Mouse (Mus musculus) liver, embryonic 12.5 days (tissue): Measurements from ENCODE around the gene Ndc1. TPM values are rescaled to one million over a fixed set of nuclear protein-coding genes. Genes with fewer than 3 reads are reported as not detected.

ENCODE experiments used
- ATAC-seq: fragments of 200-750 bp; cut with Nextera tagmentation; 2 replicates; pipeline ENCODE4 v1.8.0; 2017; ENCODE audit warnings: moderate number of reproducible peaks, mild to moderate bottlenecking, moderate library complexity
- H3K27ac ChIP-seq: fragments of 300-500 bp; sonication (generic); 2 replicates; pipeline ENCODE4 v1.5.1; 2016; ENCODE audit warnings: mild to moderate bottlenecking
- H3K27me3 ChIP-seq: fragments of 300-500 bp; sonication (generic); replicated peaks from 2 replicates; pipeline ENCODE4 v1.6.1; 2016; ENCODE audit warnings: mild to moderate bottlenecking, moderate library complexity
- H3K36me3 ChIP-seq: fragments of 300-500 bp; sonication (generic); 2 replicates; pipeline ENCODE4 v1.6.1; 2016; ENCODE audit warnings: mild to moderate bottlenecking, moderate library complexity
- H3K4me1 ChIP-seq: fragments of 300-500 bp; sonication (generic); 2 replicates; pipeline ENCODE4 v1.6.1; 2016
- H3K4me2 ChIP-seq: fragments of 300-500 bp; sonication (generic); 2 replicates; pipeline ENCODE4 v1.6.1; 2016; ENCODE audit warnings: mild to moderate bottlenecking, moderate library complexity
- H3K4me3 ChIP-seq: fragments of 300-500 bp; sonication (generic); 2 replicates; pipeline ENCODE4 v1.5.1; 2016; ENCODE audit warnings: mild to moderate bottlenecking, moderate library complexity
- H3K9ac ChIP-seq: fragments of 300-500 bp; sonication (generic); 2 replicates; pipeline ENCODE4 v1.6.1; 2016; ENCODE audit warnings: mild to moderate bottlenecking, moderate library complexity
- H3K9me3 ChIP-seq: fragments of 300-500 bp; sonication (generic); replicated peaks from 2 replicates; pipeline ENCODE4 v1.6.1; 2016; ENCODE audit warnings: mild to moderate bottlenecking, moderate library complexity
- WGBS: fragments of 180-500 bp; shearing (Covaris S2); methylation state at CpG from one replicate; pipeline ENCODE4 v1.1.7; 2016; ENCODE audit not compliant: insufficient replicate concordance; 5-methylcytosine and 5-hydroxymethylcytosine counted together
- microRNA-seq: library from miRNA; unstranded; fragments of <30 nt; microRNA quantifications from one replicate; pipeline ENCODE4, GENCODE M21; 2017
- polyA plus RNA-seq: library from polyadenylated mRNA; unstranded; fragments of >200 nt; fragmentation: Nextera tagmentation; extraction: Ambion mirVana; gene quantifications from 2 replicates; pipeline ENCODE4 v1.2.1, GENCODE M21; 2016

The Ndc1 gene
- polyA plus RNA-seq, 1 experiment from 2014 or later: 28.9 TPM

DNA sequence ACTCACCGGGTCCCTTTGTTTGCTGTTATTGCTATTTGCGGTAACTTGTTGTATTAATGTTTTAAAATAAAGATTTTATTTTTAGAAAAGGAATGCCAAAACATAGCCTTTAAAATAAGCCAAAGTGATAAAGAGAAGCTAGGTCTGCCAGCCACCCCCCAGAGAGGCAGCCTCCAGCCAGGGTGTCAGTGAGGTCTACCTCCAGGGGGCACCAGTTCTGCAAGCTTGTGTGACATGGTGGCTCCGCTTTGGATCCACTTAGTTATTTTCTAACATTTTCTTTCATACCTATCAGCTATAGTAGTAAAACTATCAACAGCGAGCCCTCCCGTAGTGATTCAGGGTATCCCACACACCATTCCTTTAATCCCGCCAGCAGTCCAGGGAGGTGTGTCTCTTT, 80.9 kb downstream of the Ndc1 start:
- no peak overlapping the region for H3K4me3 ChIP-seq
- no peak overlapping the region for H3K27ac ChIP-seq
- H3K9me3 ChIP-seq: peaks cover 3% of the 10 kb centered on the region; the same call in 1 of the 2 replicates
- ATAC-seq: no peak
- peaks cover 66% of the 10 kb centered on the region for H3K27me3 ChIP-seq
- 84% methylated on average over 6 of the region's 6 CpGs for WGBS
- H3K9ac ChIP-seq: no peak overlapping the region
- no peak overlapping the region for H3K4me2 ChIP-seq
- H3K4me1 ChIP-seq: 0 out of 2 replicates have a peak, but pooled peaks cover 4% of the 10 kb centered on the region
- H3K36me3 ChIP-seq: no peaks in the 10 kb centered on the region

DNA sequence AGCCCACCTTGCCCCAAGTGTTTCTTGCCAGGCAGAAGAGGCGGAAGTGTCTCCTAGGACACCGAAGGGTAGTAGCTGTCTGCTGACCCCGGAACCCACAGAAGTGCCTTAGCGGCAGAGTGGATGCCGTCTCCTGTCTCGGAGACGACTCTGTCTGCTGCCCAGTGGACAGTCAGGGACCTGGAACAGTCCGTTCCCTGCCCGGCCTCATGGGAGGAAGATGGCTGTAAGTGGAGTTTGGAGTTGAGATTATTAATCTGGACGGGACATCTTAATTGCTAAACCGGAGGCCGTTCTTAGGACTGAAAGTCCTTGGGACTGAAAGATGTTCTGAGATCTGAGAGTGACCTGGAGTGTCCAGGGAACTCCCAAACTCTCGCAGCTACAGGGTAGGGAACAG, 81.9 kb downstream of the Ndc1 start:
- Histone ChIP-seq H3K9me3 (peaks cover 3% of the 10 kb centered on the region; the same call in 1 of the 2 replicates), H3K27me3 (peaks cover 56% of the 10 kb centered on the region), H3K4me3 (no peak overlapping the region), H3K36me3 (no peaks in the 10 kb centered on the region), H3K4me2 (no peak overlapping the region), H3K27ac (no peak overlapping the region), H3K4me1 (0 out of 2 replicates have a peak, but pooled peaks cover 7% of the 10 kb centered on the region), H3K9ac (no peak overlapping the region)
- WGBS: 73% methylated on average over 13 of the region's 13 CpGs
- ATAC-seq: no peak

DNA sequence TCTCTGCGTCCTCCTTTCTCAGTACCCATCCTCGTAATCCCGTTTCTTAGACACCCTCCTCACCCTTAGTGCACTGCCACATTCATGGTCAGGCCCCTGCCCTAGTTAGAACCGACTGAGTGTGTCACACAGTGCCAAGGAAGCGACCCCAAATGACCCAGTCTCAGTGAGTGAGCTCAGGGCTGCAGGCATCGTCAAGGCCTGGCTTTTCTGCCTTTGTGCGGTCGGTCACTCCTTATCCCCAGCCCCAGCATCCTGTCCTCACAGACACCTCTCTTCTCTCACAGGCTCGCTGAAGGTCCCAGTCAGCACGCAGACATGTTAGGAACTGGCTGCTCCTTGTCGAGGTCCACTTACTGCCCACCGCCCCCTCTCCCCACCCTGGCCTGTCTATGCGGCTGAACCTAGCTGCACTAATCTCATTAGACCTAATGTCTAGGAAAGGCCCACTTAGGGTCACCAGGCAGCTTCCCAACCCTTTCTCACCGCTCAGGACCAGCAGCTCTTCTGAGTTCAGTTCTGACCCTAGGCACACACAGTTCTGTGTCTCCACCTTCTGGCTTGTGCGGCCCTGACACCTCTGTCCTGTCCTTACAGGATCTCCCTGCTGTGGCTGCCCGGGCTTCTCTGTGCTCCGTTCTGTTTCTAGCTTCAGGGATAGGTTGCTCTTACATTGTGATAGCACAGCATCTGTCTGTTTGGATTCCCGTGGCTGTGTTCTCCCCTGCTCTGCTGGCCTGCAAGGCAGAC, 84.9 kb downstream of the Ndc1 start:
- peaks cover 29% of the 10 kb centered on the region for H3K27me3 ChIP-seq
- H3K4me3 ChIP-seq: no peak overlapping the region
- H3K36me3 ChIP-seq: no peaks in the 10 kb centered on the region
- WGBS: 72% methylated on average over 18 of the region's 18 CpGs
- no peak for ATAC-seq
- no peak overlapping the region for H3K27ac ChIP-seq
- H3K4me1 ChIP-seq: peaks cover 16% of the 10 kb centered on the region
- no peaks in the 10 kb centered on the region for H3K9me3 ChIP-seq
- H3K9ac ChIP-seq: no peak overlapping the region
- no peak overlapping the region for H3K4me2 ChIP-seq

DNA sequence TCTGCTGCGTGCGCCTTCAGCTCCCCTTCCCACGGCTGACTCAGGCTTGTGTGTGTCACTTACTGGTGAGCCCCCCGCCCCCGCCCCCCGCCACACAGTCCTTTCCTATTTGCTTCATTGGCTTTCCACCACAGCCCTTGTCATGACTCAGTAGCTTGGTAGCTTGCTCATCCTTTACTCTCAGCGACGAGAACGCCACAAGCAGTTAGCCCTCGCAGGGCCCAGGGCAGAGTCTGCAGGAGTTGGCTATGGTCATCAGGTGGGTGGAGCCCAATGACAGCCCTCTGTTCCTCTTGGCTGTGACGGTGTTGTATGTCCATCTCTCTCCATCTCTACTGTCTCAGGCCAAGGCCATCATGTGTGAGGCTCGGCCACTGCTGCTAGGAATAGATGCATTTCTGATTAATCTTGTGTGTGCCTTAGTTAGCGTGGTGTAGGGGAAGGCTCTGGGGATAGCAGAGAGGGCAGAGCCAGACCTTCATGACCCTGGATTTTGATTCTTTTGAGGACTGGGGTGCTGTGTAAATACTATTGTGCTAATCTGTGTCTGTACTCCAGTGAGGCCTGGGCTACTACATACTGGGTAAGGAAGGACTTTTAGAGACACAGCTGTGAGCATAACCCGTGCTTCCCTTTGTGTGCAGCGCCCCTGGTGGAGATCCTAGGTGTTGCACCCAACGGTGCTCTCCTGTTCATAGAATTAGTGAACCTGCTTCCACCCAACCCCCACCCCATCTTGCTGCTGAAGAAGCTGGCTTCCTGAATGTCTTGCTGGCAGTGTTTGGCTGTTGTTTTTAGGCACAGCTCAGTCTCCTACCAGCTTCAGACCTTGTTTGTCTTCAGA, 85.8 kb downstream of the Ndc1 start:
- H3K27me3 ChIP-seq: peaks cover 24% of the 10 kb centered on the region
- H3K36me3 ChIP-seq: no peaks in the 10 kb centered on the region
- no peak overlapping the region for H3K4me2 ChIP-seq
- H3K4me3 ChIP-seq: no peak overlapping the region
- peak; percentile 60 for ATAC-seq
- no peak overlapping the region for H3K9ac ChIP-seq
- peaks cover 26% of the 10 kb centered on the region for H3K4me1 ChIP-seq
- no peak overlapping the region for H3K27ac ChIP-seq
- H3K9me3 ChIP-seq: no peaks in the 10 kb centered on the region
- 53% methylated on average over 16 of the region's 16 CpGs for WGBS

- Histone ChIP-seq H3K27ac (peak overlapping the region; percentile 89), H3K4me1 (peaks cover 45% of the 10 kb centered on the region), H3K36me3 (no peaks in the 10 kb centered on the region), H3K4me2 (peak overlapping the region; percentile 49), H3K27me3 (peaks cover 5% of the 10 kb centered on the region), H3K9ac (peak overlapping the region; percentile 40; the same call in 1 of the 2 replicates), H3K4me3 (no peak overlapping the region), H3K9me3 (no peaks in the 10 kb centered on the region)
- peak; percentile 58 for ATAC-seq
- 48% methylated on average over 12 of the region's 12 CpGs for WGBS
These were observed 90.0 kb downstream of the Ndc1 start for GRCm38 (mm10) chr4:107457602-107458001.

- peak overlapping the region; percentile 49 for H3K4me2 ChIP-seq
- H3K4me3 ChIP-seq: peak overlapping the region; percentile 21; the same call in 1 of the 2 replicates
These were observed 91.3 kb downstream of the Ndc1 start for GRCm38 (mm10) chr4:107458907-107459306.

DNA sequence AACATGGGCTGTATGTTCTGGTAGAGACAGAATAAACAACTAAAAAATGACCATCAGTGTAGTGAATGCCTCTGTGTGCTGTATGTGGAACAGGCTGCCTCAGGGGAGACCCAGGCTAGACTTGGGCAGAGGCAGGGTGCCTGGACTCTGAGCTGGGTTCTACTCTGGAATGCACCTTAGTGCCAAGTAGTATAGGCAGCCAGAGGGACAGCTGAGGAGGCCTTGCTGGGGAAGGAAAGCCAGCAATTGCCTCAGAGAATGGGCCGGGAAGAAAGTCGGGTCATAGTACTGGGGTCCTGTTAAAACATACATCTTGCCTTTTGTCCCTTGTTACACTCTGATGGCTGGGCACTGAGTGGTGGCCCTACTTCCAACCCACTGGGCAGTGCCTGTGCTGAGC, 91.9 kb downstream of the Ndc1 start:
- Histone ChIP-seq H3K4me3 (no peak overlapping the region), H3K4me2 (peak overlapping the region; percentile 49), H3K27ac (peak overlapping the region; percentile 89), H3K9ac (peak overlapping the region; percentile 27; the same call in 1 of the 2 replicates), H3K27me3 (peaks cover 14% of the 10 kb centered on the region), H3K9me3 (no peaks in the 10 kb centered on the region), H3K36me3 (no peaks in the 10 kb centered on the region), H3K4me1 (peaks cover 37% of the 10 kb centered on the region)
- 79% methylated on average over 2 of the region's 2 CpGs for WGBS
- ATAC-seq: no peak

More at GRCm38 (mm10) chr4:107458907-107459306, 91.3 kb downstream of the Ndc1 start:
- no peaks in the 10 kb centered on the region for H3K36me3 ChIP-seq
- peak overlapping the region; percentile 89 for H3K27ac ChIP-seq
- H3K4me1 ChIP-seq: peaks cover 37% of the 10 kb centered on the region
- 28% methylated on average over 17 of the region's 17 CpGs for WGBS
- peaks cover 9% of the 10 kb centered on the region; the same call in 1 of the 2 replicates for H3K27me3 ChIP-seq
- ATAC-seq: peak; percentile 95
- no peaks in the 10 kb centered on the region for H3K9me3 ChIP-seq
- 0 out of 2 replicates have a peak overlapping the region, but pooled peaks have one; percentile 41 for H3K9ac ChIP-seq

DNA sequence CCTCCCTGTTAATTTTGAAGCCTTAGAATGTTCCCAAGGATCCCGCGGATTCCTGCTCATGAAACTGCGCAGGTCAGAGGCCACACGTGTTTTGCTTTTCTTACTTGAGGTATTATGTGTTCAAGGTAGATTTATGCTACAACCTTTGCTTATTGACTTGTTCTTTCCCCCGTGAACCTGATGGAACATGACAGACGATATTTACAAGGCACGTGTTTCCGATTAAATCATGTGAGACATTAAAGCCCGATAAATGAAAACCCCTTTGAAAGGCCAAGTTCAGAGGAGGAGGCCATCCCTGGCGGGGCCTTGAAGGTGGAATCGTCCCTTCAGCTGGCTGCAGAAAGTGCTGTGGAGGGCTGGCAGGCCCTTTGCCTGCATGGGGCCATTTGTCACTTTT, 92.9 kb downstream of the Ndc1 start:
- Histone ChIP-seq H3K36me3 (no peaks in the 10 kb centered on the region), H3K4me3 (no peak overlapping the region), H3K27ac (no peak overlapping the region), H3K9me3 (no peaks in the 10 kb centered on the region), H3K9ac (no peak overlapping the region), H3K4me1 (peaks cover 37% of the 10 kb centered on the region), H3K4me2 (no peak overlapping the region), H3K27me3 (peaks cover 24% of the 10 kb centered on the region)
- ATAC-seq: no peak
- 76% methylated on average over 11 of the region's 11 CpGs for WGBS

Small RNA genes lying within 50 kb of the gene (microRNA-seq; reads per million reads assigned to microRNA genes)
- not detected for gene Gm24804

Other genes with a start within 250 kb of the Ndc1 start
- gene Tmem59, start 189.4 kb upstream of the Ndc1 start, polyA plus RNA-seq: 159 and 165 TPM in 2 replicates
- 11.8 and 13.8 TPM in 2 replicates for gene Tceanc2, start 188.7 kb upstream of the Ndc1 start, polyA plus RNA-seq
- gene Ldlrad1, start 158.6 kb upstream of the Ndc1 start, polyA plus RNA-seq: not detected in 2 replicates
- gene Lrrc42, start 114.3 kb upstream of the Ndc1 start, polyA plus RNA-seq: 19.7 and 21.7 TPM in 2 replicates
- 9.2 and 10.4 TPM in 2 replicates for gene Hspb11, start 114.2 kb upstream of the Ndc1 start, polyA plus RNA-seq
- gene Dio1, start 60.6 kb upstream of the Ndc1 start, polyA plus RNA-seq: not detected in 2 replicates
- 28.4 and 30.0 TPM in 2 replicates for gene Yipf1, start 53.4 kb upstream of the Ndc1 start, polyA plus RNA-seq
- gene Glis1, start 66.8 kb downstream of the Ndc1 start, polyA plus RNA-seq: 0.24 and 0.32 TPM in 2 replicates